Mouse (Mus musculus): ENCODE measurements around the gene Tmem189. TPM values are rescaled to one million over a fixed set of nuclear protein-coding genes. Genes with fewer than 3 reads are reported as not detected.

Gene Tmem189
- polyA plus RNA-seq, 1 experiment from 2014 or later, result 47.3 TPM

- Histone ChIP-seq H3K4me2 (no peak overlapping the region), H3K9ac (no peak overlapping the region), H3K4me3 (replicated peaks) (no peak overlapping the region), H3K4me1 (peaks cover 16% of the 10 kb centered on the region), H3K27me3 (no peaks in the 10 kb centered on the region), H3K36me3 (peaks cover 28% of the 10 kb centered on the region), H3K27ac (no peak overlapping the region), H3K9me3 (replicated peaks) (no peaks in the 10 kb centered on the region)
- peak; percentile 80 for ATAC-seq (replicated peaks; ENCODE audit: low FRiP score)
- 32% methylated on average over 11 of the region's 11 CpGs for WGBS
Observed at GRCm38 (mm10) chr2:167605178-167605794, 84.3 kb downstream of the Tmem189 start.

GRCm38 (mm10) chr2:167602978-167603377 is 86.6 kb downstream of the Tmem189 start:
- H3K4me2 ChIP-seq, result no peak overlapping the region
- H3K4me3 ChIP-seq (replicated peaks), result no peak overlapping the region
- no peaks in the 10 kb centered on the region for H3K9me3 ChIP-seq (replicated peaks)
- ATAC-seq (replicated peaks; ENCODE audit: low FRiP score), result no peak
- peaks cover 37% of the 10 kb centered on the region for H3K4me1 ChIP-seq
- H3K27ac ChIP-seq, result no peak overlapping the region
- peaks cover 15% of the 10 kb centered on the region for H3K36me3 ChIP-seq
- WGBS, result 39% methylated on average over 5 of the region's 5 CpGs
- H3K9ac ChIP-seq, result no peak overlapping the region
- H3K27me3 ChIP-seq, result no peaks in the 10 kb centered on the region

GRCm38 (mm10) chr2:167602364-167602763 is 87.3 kb downstream of the Tmem189 start:
- Histone ChIP-seq H3K4me3 (replicated peaks) (no peak overlapping the region), H3K4me2 (no peak overlapping the region), H3K27ac (no peak overlapping the region), H3K36me3 (peaks cover 12% of the 10 kb centered on the region), H3K27me3 (no peaks in the 10 kb centered on the region), H3K4me1 (peaks cover 43% of the 10 kb centered on the region), H3K9ac (no peak overlapping the region), H3K9me3 (replicated peaks) (no peaks in the 10 kb centered on the region)
- WGBS, result 83% methylated on average over 2 of the region's 2 CpGs
- ATAC-seq (replicated peaks; ENCODE audit: low FRiP score), result no peak

- Histone ChIP-seq H3K4me3 (replicated peaks) (no peak overlapping the region), H3K4me2 (no peak overlapping the region), H3K9me3 (replicated peaks) (no peaks in the 10 kb centered on the region), H3K36me3 (no peaks in the 10 kb centered on the region), H3K9ac (no peak overlapping the region), H3K27me3 (no peaks in the 10 kb centered on the region), H3K4me1 (peaks cover 59% of the 10 kb centered on the region), H3K27ac (no peak overlapping the region)
- 58% methylated on average over 8 of the region's 8 CpGs for WGBS
- no peak for ATAC-seq (replicated peaks; ENCODE audit: low FRiP score)
Observed at GRCm38 (mm10) chr2:167600481-167600995, 89.1 kb downstream of the Tmem189 start.

GRCm38 (mm10) chr2:167599917-167600316 is 89.7 kb downstream of the Tmem189 start:
- H3K9ac ChIP-seq, result no peak overlapping the region
- WGBS, result 61% methylated on average over 6 of the region's 6 CpGs
- H3K36me3 ChIP-seq, result no peaks in the 10 kb centered on the region
- ATAC-seq (replicated peaks; ENCODE audit: low FRiP score), result no peak
- H3K4me3 ChIP-seq (replicated peaks), result no peak overlapping the region
- no peaks in the 10 kb centered on the region for H3K27me3 ChIP-seq
- no peak overlapping the region for H3K27ac ChIP-seq
- no peak overlapping the region for H3K4me2 ChIP-seq
- peaks cover 60% of the 10 kb centered on the region for H3K4me1 ChIP-seq
- H3K9me3 ChIP-seq (replicated peaks), result no peaks in the 10 kb centered on the region

GRCm38 (mm10) chr2:167599195-167599594 is 90.4 kb downstream of the Tmem189 start:
- 75% methylated on average over 5 of the region's 5 CpGs for WGBS
- Histone ChIP-seq H3K36me3 (no peaks in the 10 kb centered on the region), H3K27ac (no peak overlapping the region), H3K4me1 (peaks cover 63% of the 10 kb centered on the region), H3K4me2 (no peak overlapping the region), H3K27me3 (no peaks in the 10 kb centered on the region), H3K9me3 (replicated peaks) (no peaks in the 10 kb centered on the region), H3K4me3 (replicated peaks) (no peak overlapping the region), H3K9ac (no peak overlapping the region)
- no peak for ATAC-seq (replicated peaks; ENCODE audit: low FRiP score)

GRCm38 (mm10) chr2:167597492-167598186 is 92.0 kb downstream of the Tmem189 start:
- 15% methylated on average over 39 of the region's 40 CpGs for WGBS
- peak overlapping the region; percentile 36 for H3K9ac ChIP-seq

GRCm38 (mm10) chr2:167596726-167597491 is 92.7 kb downstream of the Tmem189 start:
- H3K4me1 ChIP-seq, result peaks cover 76% of the 10 kb centered on the region

More at GRCm38 (mm10) chr2:167597492-167598186, 92.0 kb downstream of the Tmem189 start:
- Histone ChIP-seq H3K27ac (peak overlapping the region; percentile 90), H3K27me3 (no peaks in the 10 kb centered on the region), H3K36me3 (no peaks in the 10 kb centered on the region), H3K9me3 (replicated peaks) (no peaks in the 10 kb centered on the region), H3K4me2 (peak overlapping the region; percentile 56), H3K4me3 (replicated peaks) (peak overlapping the region; percentile 25), H3K4me1 (peaks cover 76% of the 10 kb centered on the region)
- ATAC-seq (replicated peaks; ENCODE audit: low FRiP score), result peak; percentile 72

GRCm38 (mm10) chr2:167596262-167596661 is 93.4 kb downstream of the Tmem189 start:
- H3K36me3 ChIP-seq, result no peaks in the 10 kb centered on the region
- no peak overlapping the region for H3K4me3 ChIP-seq (replicated peaks)
- no peak for ATAC-seq (replicated peaks; ENCODE audit: low FRiP score)
- WGBS, result 32% methylated on average over 3 of the region's 4 CpGs
- no peak overlapping the region for H3K4me2 ChIP-seq
- H3K9ac ChIP-seq, result no peak overlapping the region
- no peaks in the 10 kb centered on the region for H3K9me3 ChIP-seq (replicated peaks)
- H3K4me1 ChIP-seq, result peaks cover 80% of the 10 kb centered on the region
- H3K27ac ChIP-seq, result peak overlapping the region; percentile 90
- no peaks in the 10 kb centered on the region for H3K27me3 ChIP-seq

More at GRCm38 (mm10) chr2:167596726-167597491, 92.7 kb downstream of the Tmem189 start:
- Histone ChIP-seq H3K27me3 (no peaks in the 10 kb centered on the region), H3K27ac (peak overlapping the region; percentile 90), H3K4me3 (replicated peaks) (peak overlapping the region; percentile 25), H3K36me3 (no peaks in the 10 kb centered on the region), H3K9me3 (replicated peaks) (no peaks in the 10 kb centered on the region), H3K9ac (peak overlapping the region; percentile 36), H3K4me2 (peak overlapping the region; percentile 56)
- peak; percentile 2; the same call in 1 of the 2 replicates for ATAC-seq (replicated peaks; ENCODE audit: low FRiP score)
- 23% methylated on average over 27 of the region's 27 CpGs for WGBS

- H3K27ac ChIP-seq, result peak overlapping the region; percentile 90
- no peak overlapping the region for H3K9ac ChIP-seq
- peak; percentile 0; the same call in 1 of the 2 replicates for ATAC-seq (replicated peaks; ENCODE audit: low FRiP score)
- H3K9me3 ChIP-seq (replicated peaks), result no peaks in the 10 kb centered on the region
- H3K27me3 ChIP-seq, result no peaks in the 10 kb centered on the region
- no peaks in the 10 kb centered on the region for H3K36me3 ChIP-seq
- WGBS, result 21% methylated on average over 14 of the region's 14 CpGs
- peaks cover 81% of the 10 kb centered on the region for H3K4me1 ChIP-seq
- H3K4me3 ChIP-seq (replicated peaks), result no peak overlapping the region
- H3K4me2 ChIP-seq, result no peak overlapping the region
Observed at GRCm38 (mm10) chr2:167595761-167596171, 93.9 kb downstream of the Tmem189 start.

GRCm38 (mm10) chr2:167594444-167594934 is 95.1 kb downstream of the Tmem189 start:
- peak; percentile 50 for ATAC-seq (replicated peaks; ENCODE audit: low FRiP score)
- no peak overlapping the region for H3K4me3 ChIP-seq (replicated peaks)
- H3K9me3 ChIP-seq (replicated peaks), result no peaks in the 10 kb centered on the region
- H3K36me3 ChIP-seq, result no peaks in the 10 kb centered on the region
- H3K4me1 ChIP-seq, result peaks cover 76% of the 10 kb centered on the region
- H3K27me3 ChIP-seq, result no peaks in the 10 kb centered on the region
- H3K27ac ChIP-seq, result peak overlapping the region; percentile 90
- 10% methylated on average over 10 of the region's 10 CpGs for WGBS
- H3K9ac ChIP-seq, result no peak overlapping the region
- H3K4me2 ChIP-seq, result no peak overlapping the region; the same call in 1 of the 2 replicates
